10 mouse cellular contexts compared by ENCODE assay signal in genomic region chr17:29460119-29460505, GRCm38 (mm10). TPM values are rescaled to one million over a fixed set of nuclear protein-coding genes. Genes with fewer than 3 reads are reported as not detected.
DNase-seq lines count a peak whose midpoint lies in the region; ATAC-seq and TF ChIP-seq lines count a peak whose summit lies in the region.
"Had no signal": no experiment of that assay in that cellular context is flagged by ENCODE, and none has a peak within 500 bp of the region (broad histone marks: within the 10 kb centered on the region; RNA-seq: fewer than 3 reads in every experiment).

No protein-coding gene starts in this region.

- no peak for DNase-seq in kidney, adult 8-10 months
- no peak for DNase-seq in cerebellum, postnatal 25 days
- DNase-seq in spleen, postnatal 14 days (ENCODE audit: low spot score in 2 of 2): no peak
- no peak for DNase-seq in MN1 (ENCODE audit: low spot score)
- DNase-seq: right cerebral cortex, postnatal 4 days had no signal

- WGBS in kidney, embryonic 14.5 days: 21% methylated on average over 5 of the region's 5 CpGs
- 15% methylated on average over 5 of the region's 5 CpGs for WGBS in embryonic facial prominence, embryonic 13.5 days
- 35% methylated on average over 5 of the region's 5 CpGs for WGBS in intestine, embryonic 16.5 days

- TF ChIP-seq POLR2A in myocyte (IDR thresholded peaks at IDR 0.05; ENCODE audit: insufficient read length, low read depth): no peak

- H3ac ChIP-seq in myocyte (ENCODE audit: control insufficient read depth, insufficient read length): no peak overlapping the region

- H3K79me2 ChIP-seq in myocyte (ENCODE audit: control insufficient read depth, insufficient read depth): no peaks in the 10 kb centered on the region

- no peak overlapping the region for H3K9ac ChIP-seq in kidney, embryonic 14.5 days (ENCODE audit: low read depth, low read length)
- H3K9ac ChIP-seq in embryonic facial prominence, embryonic 13.5 days: peak overlapping the region; percentile 54
- H3K9ac ChIP-seq in intestine, embryonic 16.5 days (ENCODE audit: low read depth, low read length): peak overlapping the region; percentile 50; the same call in 1 of the 2 replicates
- H3K9ac ChIP-seq: liver, embryonic 15.5 days had no signal

- peak overlapping the region; percentile 80 for H3K27ac ChIP-seq in kidney, embryonic 14.5 days (ENCODE audit: low read depth, low read length)
- H3K27ac ChIP-seq in embryonic facial prominence, embryonic 13.5 days: peak overlapping the region; percentile 84
- 0 out of 2 replicates have a peak overlapping the region, but pooled peaks have one; percentile 12 for H3K27ac ChIP-seq in intestine, embryonic 16.5 days (ENCODE audit: low read length)
- H3K27ac ChIP-seq: liver, embryonic 15.5 days had no signal

- H3K27me3 ChIP-seq in kidney, embryonic 14.5 days (ENCODE audit: control insufficient read depth, insufficient read depth, low read length): no peaks in the 10 kb centered on the region
- no peaks in the 10 kb centered on the region for H3K27me3 ChIP-seq in embryonic facial prominence, embryonic 13.5 days
- no peaks in the 10 kb centered on the region for H3K27me3 ChIP-seq in intestine, embryonic 16.5 days (replicated peaks; ENCODE audit: control insufficient read depth, insufficient read depth, low read length)
- no peaks in the 10 kb centered on the region for H3K27me3 ChIP-seq in myocyte (ENCODE audit: control insufficient read depth, insufficient read depth, insufficient read length)

- no peaks in the 10 kb centered on the region for H3K9me3 ChIP-seq in kidney, embryonic 14.5 days (ENCODE audit: control insufficient read depth, low read length)
- no peaks in the 10 kb centered on the region for H3K9me3 ChIP-seq in embryonic facial prominence, embryonic 13.5 days
- no peaks in the 10 kb centered on the region for H3K9me3 ChIP-seq in intestine, embryonic 16.5 days (ENCODE audit: control insufficient read depth, low read length)
- H3K9me3 ChIP-seq: liver, embryonic 15.5 days had no signal

- peaks cover 33% of the 10 kb centered on the region for H3K4me1 ChIP-seq in kidney, embryonic 14.5 days (ENCODE audit: control insufficient read depth, insufficient read depth, low read length)
- H3K4me1 ChIP-seq in embryonic facial prominence, embryonic 13.5 days: peaks cover 59% of the 10 kb centered on the region
- peaks cover 29% of the 10 kb centered on the region for H3K4me1 ChIP-seq in intestine, embryonic 16.5 days (ENCODE audit: control insufficient read depth, insufficient read depth, low read length)

- no peak for ATAC-seq in kidney, embryonic 14.5 days (ENCODE audit: low FRiP score, low TSS enrichment)
- no peak for ATAC-seq in embryonic facial prominence, embryonic 13.5 days (ENCODE audit: insufficient number of reproducible peaks, insufficient read depth, low FRiP score, low TSS enrichment, low read depth)
- no peak for ATAC-seq in intestine, embryonic 16.5 days

- H3K36me3 ChIP-seq in kidney, embryonic 14.5 days (ENCODE audit: control insufficient read depth, insufficient read depth, low read length): no peaks in the 10 kb centered on the region
- H3K36me3 ChIP-seq in embryonic facial prominence, embryonic 13.5 days: no peaks in the 10 kb centered on the region
- no peaks in the 10 kb centered on the region for H3K36me3 ChIP-seq in intestine, embryonic 16.5 days (ENCODE audit: control insufficient read depth, insufficient read depth, low read length)
- no peaks in the 10 kb centered on the region for H3K36me3 ChIP-seq in myocyte (ENCODE audit: control insufficient read depth, insufficient read depth)
- H3K36me3 ChIP-seq: liver, embryonic 15.5 days had no signal

- peak overlapping the region; percentile 46 for H3K4me2 ChIP-seq in kidney, embryonic 14.5 days (replicated peaks; ENCODE audit: low read depth, low read length)
- H3K4me2 ChIP-seq in embryonic facial prominence, embryonic 13.5 days: peak overlapping the region; percentile 50
- peak overlapping the region; percentile 32; the same call in 1 of the 2 replicates for H3K4me2 ChIP-seq in intestine, embryonic 16.5 days (ENCODE audit: low read depth, low read length)
- H3K4me2 ChIP-seq in myocyte (ENCODE audit: low read depth): peak overlapping the region; percentile 83

- peak overlapping the region; percentile 2 for H3K4me3 ChIP-seq in kidney, embryonic 14.5 days (ENCODE audit: low read length)
- H3K4me3 ChIP-seq in embryonic facial prominence, embryonic 13.5 days: peak overlapping the region; percentile 7; the same call in 1 of the 2 replicates
- H3K4me3 ChIP-seq in intestine, embryonic 16.5 days (ENCODE audit: low read length): no peak overlapping the region
- H3K4me3 ChIP-seq in myocyte: no peak overlapping the region

TF ChIP-seq in myocyte, 11 proteins besides CTCF, POLR2A, EP300 and RAD21:
- TF ChIP-seq CEBPB (IDR thresholded peaks at IDR 0.05; ENCODE audit: insufficient read depth, poor library complexity, severe bottlenecking) (no peak), SRF (IDR thresholded peaks at IDR 0.05; ENCODE audit: control insufficient read depth, insufficient read length, low read depth) (no peak), TCF3 (IDR thresholded peaks at IDR 0.05; ENCODE audit: insufficient read length, low read depth) (no peak), MYOD1 (IDR thresholded peaks at IDR 0.05; ENCODE audit: control insufficient read depth in 1 of 3, insufficient read length in 2 of 3, low read depth in 2 of 3) (no peak), TCF12 (IDR thresholded peaks at IDR 0.05; ENCODE audit: insufficient read depth, poor library complexity, severe bottlenecking) (no peak)

RNA-seq across cellular contexts. Expression of gene Pim1, which starts 30.4 kb away (rescaled TPM):
- 12.6 and 15.6 TPM in 2 replicates for polyA plus RNA-seq in kidney, embryonic 14.5 days (2014; fragmentation: Nextera tagmentation; extraction: Ambion mirVana)
- 16.1 and 17.4 TPM in 2 replicates for polyA plus RNA-seq in embryonic facial prominence, embryonic 13.5 days (2015; fragmentation: Nextera tagmentation; extraction: Ambion mirVana)
- 11.8 and 12.8 TPM in 2 replicates for polyA plus RNA-seq in intestine, embryonic 16.5 days (2015; fragmentation: Nextera tagmentation; extraction: Ambion mirVana)
- 16.3 TPM for polyA plus RNA-seq in myocyte (2012; fragmentation: generic; extraction: Trizol)

Comparison
In these comparisons a context has a peak if more than half of its experiments do, and no peak if none do; other contexts are left out.
1. H3K27ac ChIP-seq: peak in every context shown above with its lines; median percentile 84 in embryonic facial prominence, embryonic 13.5 days; 80 in kidney, embryonic 14.5 days; 12 in intestine, embryonic 16.5 days.
2. H3K4me2 ChIP-seq: peak in every context shown above with its lines; median percentile 83 in myocyte; 50 in embryonic facial prominence, embryonic 13.5 days; 46 in kidney, embryonic 14.5 days; 32 in intestine, embryonic 16.5 days.
3. H3K4me3 ChIP-seq: peak in kidney, embryonic 14.5 days (single experiment) and embryonic facial prominence, embryonic 13.5 days (single experiment); none in intestine, embryonic 16.5 days (single experiment) and myocyte (single experiment).